Mouse (Mus musculus) spleen, adult 2 months (tissue): ENCODE measurements around the gene Sp8.

Experiments
- CTCF ChIP-seq: fragments of 200-500 bp; IDR thresholded peaks from 2 replicates; pipeline ENCODE4 v1.5.1; 2011; ENCODE audit warnings: mild to moderate bottlenecking, inconsistent platforms; ENCODE audit not compliant: insufficient read depth, insufficient read length, insufficient replicate concordance; ENCODE audit errors: extremely low read depth
- POLR2A ChIP-seq: fragments of 200-500 bp; IDR thresholded peaks from 2 replicates; pipeline ENCODE4 v1.6.1; 2011; ENCODE audit warnings: low read depth, low read length, inconsistent platforms

- no peak for TF ChIP-seq CTCF
- no peak for TF ChIP-seq POLR2A
Observed at GRCm38 (mm10) chr12:118829881-118830280, 16.2 kb upstream of the Sp8 start.
